Mouse (Mus musculus) brain, embryonic 14.5 days (tissue): ENCODE measurements at regions not wholly inside any gene's neighbourhood (a gene's known extent, or its start where the extent isn't known, plus 50 kb on each side); places are given as distances from the start of the nearest gene placed in this dataset.

ENCODE experiments used
- CTCF ChIP-seq: fragments of 200-500 bp; IDR thresholded peaks from 2 replicates; pipeline ENCODE4 v1.5.1; 2012; ENCODE audit warnings: inconsistent platforms, mild to moderate bottlenecking, moderate library complexity, borderline replicate concordance; ENCODE audit not compliant: insufficient read depth, insufficient read length; ENCODE audit errors: extremely low read depth
- POLR2A ChIP-seq: fragments of 200-500 bp; IDR thresholded peaks from 2 replicates; pipeline ENCODE4 v1.6.1; 2012; ENCODE audit warnings: mild to moderate bottlenecking, inconsistent platforms, borderline replicate concordance; ENCODE audit not compliant: poor library complexity, insufficient read depth, insufficient read length, severe bottlenecking; ENCODE audit errors: extremely low read depth

GRCm38 (mm10) chr16:30759503-30759902, 160.0 kb downstream of the Fam43a start:
- TF ChIP-seq POLR2A (no peak), CTCF (no peak)
